Mouse (Mus musculus): ENCODE data around the gene Ttll7. TPM values are rescaled to one million over a fixed set of nuclear protein-coding genes. Genes with fewer than 3 reads are reported as not detected.

Ttll7 gene
- 1.5 and 1.6 TPM in 2 replicates for polyA plus RNA-seq (2015; fragmentation: Nextera tagmentation; extraction: Ambion mirVana)

GRCm38 (mm10) chr3:146851966-146852891, at the start of gene Ttll7:
Gene Ttll7, plus strand, starts transcription at chr3:146852367.
- no peaks in the 10 kb centered on the region for H3K27me3 ChIP-seq (replicated peaks; ENCODE audit: control insufficient read depth, insufficient read depth, low read length)
- peak within 1 kb of the TSS; percentile 61 for H3K4me3 ChIP-seq (ENCODE audit: low read depth, low read length)
- H3K9ac ChIP-seq (ENCODE audit: low read depth, low read length): peak within 1 kb of the TSS; percentile 67
- TF ChIP-seq CTCF (IDR thresholded peaks at IDR 0.05; ENCODE audit: low read depth): no peak
- no peaks in the 10 kb centered on the region; the same call in 1 of the 2 replicates for H3K4me1 ChIP-seq (replicated peaks; ENCODE audit: control insufficient read depth, insufficient read depth, low read length)
- H3K9me3 ChIP-seq (ENCODE audit: control insufficient read depth): no peaks in the 10 kb centered on the region
- H3K27ac ChIP-seq (ENCODE audit: low read depth, low read length): no peak within 1 kb of the TSS
- under 1% methylated on average over 34 of the region's 36 CpGs for WGBS
- H3K4me2 ChIP-seq (replicated peaks; ENCODE audit: low read depth): peak within 1 kb of the TSS; percentile 87
- ATAC-seq: peak; percentile 93
- H3K36me3 ChIP-seq (ENCODE audit: control insufficient read depth, insufficient read depth): no peaks in the 10 kb centered on the region

DNA sequence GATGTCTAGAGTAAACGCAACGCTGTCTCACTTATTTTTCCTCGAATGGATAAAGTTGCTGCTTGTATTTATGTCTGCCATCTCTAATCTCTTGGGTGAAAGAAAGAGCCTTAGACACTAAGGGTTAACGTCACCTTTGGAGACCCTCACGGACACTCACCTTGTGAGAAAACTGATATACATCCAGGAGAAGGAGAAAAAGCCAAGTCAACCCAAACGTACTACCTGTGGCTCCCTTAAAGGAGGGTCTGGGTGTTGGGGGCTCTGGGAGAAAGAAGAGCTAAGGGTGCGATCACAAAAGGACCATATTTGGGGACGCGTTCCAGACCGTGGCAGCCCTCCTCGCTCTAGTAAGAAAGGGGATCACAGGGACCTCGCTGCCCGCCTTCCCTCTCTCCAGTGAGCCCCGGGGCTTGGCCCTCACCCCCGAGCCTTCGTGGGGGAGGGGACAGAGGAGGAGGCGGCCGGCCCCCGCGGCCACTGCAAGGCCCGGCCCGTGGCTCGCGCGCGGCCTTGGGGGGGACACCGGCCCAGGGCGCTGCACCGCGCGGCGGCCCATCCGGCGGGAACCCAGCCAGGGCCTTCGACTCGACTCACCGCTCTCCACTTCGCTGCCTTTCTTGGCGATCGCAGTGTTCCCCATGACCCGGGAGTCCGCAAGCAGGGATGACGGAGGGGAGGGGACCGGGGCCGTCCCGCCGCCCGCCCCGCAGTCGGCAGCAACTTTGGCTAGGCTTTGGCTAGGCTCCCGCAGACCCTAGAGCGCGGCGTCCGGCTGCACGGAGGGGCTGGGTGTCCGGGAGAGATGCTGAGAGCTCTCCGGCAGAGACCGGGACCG, 39.9 kb upstream of the Ttll7 start:
- no peak for TF ChIP-seq CTCF (IDR thresholded peaks at IDR 0.05; ENCODE audit: low read depth)
- no peaks in the 10 kb centered on the region for H3K27me3 ChIP-seq (replicated peaks; ENCODE audit: control insufficient read depth, insufficient read depth, low read length)

DNA sequence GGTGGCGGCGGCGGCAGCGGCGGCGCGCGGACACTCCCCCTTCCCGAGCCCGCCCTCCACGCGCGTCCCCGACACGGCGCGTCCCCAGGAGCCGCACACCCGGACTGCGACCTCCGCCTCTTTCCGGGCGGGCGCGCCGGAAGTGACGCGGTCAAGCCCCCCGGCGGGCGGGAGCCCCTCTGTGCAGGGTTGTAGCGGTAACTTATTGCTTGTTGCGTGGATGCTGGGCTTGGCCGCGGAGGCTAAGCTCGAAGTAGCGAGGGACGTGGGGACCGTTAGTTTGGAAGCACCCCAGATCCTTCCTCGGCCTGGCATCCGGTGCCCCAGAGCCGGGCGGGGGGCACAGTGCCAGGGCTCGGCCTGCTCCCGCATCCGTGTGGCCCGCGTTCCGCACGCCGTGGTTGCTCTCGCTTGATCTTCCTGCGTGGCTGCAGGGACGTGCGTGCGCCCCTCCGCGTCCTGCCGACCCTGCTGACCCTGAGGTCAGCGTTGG, 39.2 kb upstream of the Ttll7 start, which contains the start of gene Prkacb:
Prkacb (minus strand) TSS at position 90 of the 493 bp plus-strand sequence.
- no peaks in the 10 kb centered on the region for H3K27me3 ChIP-seq (replicated peaks; ENCODE audit: control insufficient read depth, insufficient read depth, low read length)
- under 1% methylated on average over 47 of the region's 60 CpGs for WGBS
- ATAC-seq: peak; percentile 96
- peak within 1 kb of the TSS; percentile 86 for H3K27ac ChIP-seq (ENCODE audit: low read depth, low read length)
- H3K9me3 ChIP-seq (ENCODE audit: control insufficient read depth): no peaks in the 10 kb centered on the region
- H3K36me3 ChIP-seq (ENCODE audit: control insufficient read depth, insufficient read depth): no peaks in the 10 kb centered on the region
- H3K9ac ChIP-seq (ENCODE audit: low read depth, low read length): peak within 1 kb of the TSS; percentile 81
- no peak for TF ChIP-seq CTCF (IDR thresholded peaks at IDR 0.05; ENCODE audit: low read depth)
- H3K4me3 ChIP-seq (ENCODE audit: low read depth, low read length): peak within 1 kb of the TSS; percentile 95
- H3K4me2 ChIP-seq (replicated peaks; ENCODE audit: low read depth): peak within 1 kb of the TSS; percentile 70
- no peaks in the 10 kb centered on the region for H3K4me1 ChIP-seq (replicated peaks; ENCODE audit: control insufficient read depth, insufficient read depth, low read length)

More for the DNA sequence above, 39.9 kb upstream of the Ttll7 start:
- Histone ChIP-seq H3K9me3 (ENCODE audit: control insufficient read depth) (no peaks in the 10 kb centered on the region), H3K27ac (ENCODE audit: low read depth, low read length) (peak overlapping the region; percentile 86), H3K4me3 (ENCODE audit: low read depth, low read length) (peak overlapping the region; percentile 95), H3K9ac (ENCODE audit: low read depth, low read length) (peak overlapping the region; percentile 81), H3K4me1 (replicated peaks; ENCODE audit: control insufficient read depth, insufficient read depth, low read length) (no peaks in the 10 kb centered on the region), H3K36me3 (ENCODE audit: control insufficient read depth, insufficient read depth) (no peaks in the 10 kb centered on the region), H3K4me2 (replicated peaks; ENCODE audit: low read depth) (peak overlapping the region; percentile 70)
- ATAC-seq: peak; percentile 65
- WGBS: 2% methylated on average over 39 of the region's 60 CpGs

DNA sequence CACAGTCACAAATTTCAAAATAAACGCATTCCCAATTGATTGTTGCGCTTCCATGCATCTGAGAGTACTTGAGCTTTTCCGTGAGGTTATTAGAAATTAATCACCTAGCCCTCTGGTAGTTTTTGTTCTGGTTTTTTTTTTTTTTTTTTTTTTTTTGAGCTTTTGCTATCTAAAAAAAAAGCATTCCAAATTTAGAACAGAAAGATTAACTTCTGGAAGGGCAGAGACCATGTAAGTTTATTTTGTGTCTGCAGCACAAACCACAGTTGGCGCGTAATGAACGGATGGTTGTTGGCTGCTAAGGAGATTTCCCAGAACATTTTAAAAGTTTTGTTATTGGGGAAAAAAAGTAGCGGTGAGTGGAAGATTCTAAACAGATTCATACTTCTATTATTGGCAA, 38.5 kb upstream of the Ttll7 start:
- WGBS: 51% methylated on average over 7 of the region's 7 CpGs

GRCm38 (mm10) chr3:146820718-146821117, 31.4 kb upstream of the Ttll7 start:
- no peak overlapping the region for H3K4me3 ChIP-seq (ENCODE audit: low read depth, low read length)
- no peak overlapping the region for H3K4me2 ChIP-seq (replicated peaks; ENCODE audit: low read depth)
- no peaks in the 10 kb centered on the region for H3K36me3 ChIP-seq (ENCODE audit: control insufficient read depth, insufficient read depth)
- WGBS: 91% methylated on average over 4 of the region's 4 CpGs
- H3K9ac ChIP-seq (ENCODE audit: low read depth, low read length): no peak overlapping the region
- no peaks in the 10 kb centered on the region; the same call in 1 of the 2 replicates for H3K27me3 ChIP-seq (replicated peaks; ENCODE audit: control insufficient read depth, insufficient read depth, low read length)
- H3K9me3 ChIP-seq (ENCODE audit: control insufficient read depth): no peaks in the 10 kb centered on the region
- no peak for TF ChIP-seq CTCF (IDR thresholded peaks at IDR 0.05; ENCODE audit: low read depth)
- H3K4me1 ChIP-seq (replicated peaks; ENCODE audit: control insufficient read depth, insufficient read depth, low read length): no peaks in the 10 kb centered on the region
- ATAC-seq: no peak
- no peak overlapping the region for H3K27ac ChIP-seq (ENCODE audit: low read depth, low read length)

More for the DNA sequence above, 38.5 kb upstream of the Ttll7 start:
- no peaks in the 10 kb centered on the region for H3K27me3 ChIP-seq (replicated peaks; ENCODE audit: control insufficient read depth, insufficient read depth, low read length)
- no peaks in the 10 kb centered on the region for H3K36me3 ChIP-seq (ENCODE audit: control insufficient read depth, insufficient read depth)
- TF ChIP-seq CTCF (IDR thresholded peaks at IDR 0.05; ENCODE audit: low read depth): no peak
- no peak overlapping the region for H3K27ac ChIP-seq (ENCODE audit: low read depth, low read length)
- no peaks in the 10 kb centered on the region for H3K4me1 ChIP-seq (replicated peaks; ENCODE audit: control insufficient read depth, insufficient read depth, low read length)
- ATAC-seq: no peak
- peak overlapping the region; percentile 70 for H3K4me2 ChIP-seq (replicated peaks; ENCODE audit: low read depth)
- peak overlapping the region; percentile 95 for H3K4me3 ChIP-seq (ENCODE audit: low read depth, low read length)
- no peaks in the 10 kb centered on the region for H3K9me3 ChIP-seq (ENCODE audit: control insufficient read depth)
- H3K9ac ChIP-seq (ENCODE audit: low read depth, low read length): peak overlapping the region; percentile 81
